Mouse (Mus musculus): ENCODE data around the gene Lamtor2.

Lamtor2 gene

GRCm38 (mm10) chr3:88568615-88569014 lies 15.7 kb upstream of the Lamtor2 start:
- DNase-seq (ENCODE audit: low spot score), result no peak

- no peak for DNase-seq (ENCODE audit: low spot score)
These were observed 15.0 kb upstream of the Lamtor2 start for GRCm38 (mm10) chr3:88567892-88568291.

- DNase-seq (ENCODE audit: low spot score), result no peak
These were observed 13.7 kb upstream of the Lamtor2 start for GRCm38 (mm10) chr3:88566536-88567061.

- DNase-seq (ENCODE audit: low spot score), result no peak
These were observed 13.2 kb upstream of the Lamtor2 start for GRCm38 (mm10) chr3:88566116-88566515.

GRCm38 (mm10) chr3:88563966-88564365 lies 11.1 kb upstream of the Lamtor2 start:
- no peak for DNase-seq (ENCODE audit: low spot score)

- no peak for DNase-seq (ENCODE audit: low spot score)
These were observed 10.6 kb upstream of the Lamtor2 start for GRCm38 (mm10) chr3:88563442-88563841.

- DNase-seq (ENCODE audit: low spot score), result no peak
These were observed 9.1 kb upstream of the Lamtor2 start for GRCm38 (mm10) chr3:88561989-88562388.

GRCm38 (mm10) chr3:88559596-88559995 lies 6.7 kb upstream of the Lamtor2 start:
- DNase-seq (ENCODE audit: low spot score), result no peak

- DNase-seq (ENCODE audit: low spot score), result no peak
These were observed 3.7 kb upstream of the Lamtor2 start for GRCm38 (mm10) chr3:88556616-88557015.

- no peak for DNase-seq (ENCODE audit: low spot score)
These were observed 2.9 kb upstream of the Lamtor2 start for GRCm38 (mm10) chr3:88555731-88556130.

GRCm38 (mm10) chr3:88555069-88555605 lies 2.3 kb upstream of the Lamtor2 start:
- no peak for DNase-seq (ENCODE audit: low spot score)

GRCm38 (mm10) chr3:88553880-88554586 lies 1.2 kb upstream of the Lamtor2 start:
- peak; percentile 83 for DNase-seq (ENCODE audit: low spot score)

GRCm38 (mm10) chr3:88553525-88553879 lies 628 bp upstream of the Lamtor2 start, which contains the start of gene Ubqln4:
Gene Ubqln4 (plus strand): TSS chr3:88553758.
- DNase-seq (ENCODE audit: low spot score), result peak; percentile 89

GRCm38 (mm10) chr3:88552082-88552645 lies 710 bp downstream of the Lamtor2 start:
- no peak for DNase-seq (ENCODE audit: low spot score)

GRCm38 (mm10) chr3:88551586-88551985 lies 1.3 kb downstream of the Lamtor2 start:
- DNase-seq (ENCODE audit: low spot score), result no peak

- DNase-seq (ENCODE audit: low spot score), result no peak
These were observed 4.5 kb downstream of the Lamtor2 start, which contains the start of gene Rab25 for GRCm38 (mm10) chr3:88548180-88548917. Gene Rab25 (minus strand): TSS chr3:88548300.

GRCm38 (mm10) chr3:88546674-88547418 lies 6.0 kb downstream of the Lamtor2 start:
- DNase-seq (ENCODE audit: low spot score), result no peak

- DNase-seq (ENCODE audit: low spot score), result no peak
These were observed 7.8 kb downstream of the Lamtor2 start for GRCm38 (mm10) chr3:88544955-88545591.

- DNase-seq (ENCODE audit: low spot score), result no peak
These were observed 8.4 kb downstream of the Lamtor2 start for GRCm38 (mm10) chr3:88544514-88544913.

GRCm38 (mm10) chr3:88543651-88544410 lies 9.0 kb downstream of the Lamtor2 start:
- no peak for DNase-seq (ENCODE audit: low spot score)

- DNase-seq (ENCODE audit: low spot score), result no peak
These were observed 9.7 kb downstream of the Lamtor2 start for GRCm38 (mm10) chr3:88543174-88543573.

All from testis, postnatal 14 days (tissue).